Mouse (Mus musculus) embryonic fibroblast, embryonic 13.5 days (primary cell): Measurements from ENCODE around the gene L1cam.

Experiments used
- CTCF ChIP-seq: IDR thresholded peaks from 2 replicates; pipeline ENCODE4 v1.5.1; 2011; ENCODE audit warnings: mild to moderate bottlenecking, control low read depth, low read length, moderate library complexity, borderline replicate concordance; ENCODE audit not compliant: insufficient read depth
- POLR2A ChIP-seq: IDR thresholded peaks from 2 replicates; pipeline ENCODE4 v1.6.1; 2011; ENCODE audit warnings: low read depth, mild to moderate bottlenecking, control low read depth, low read length, moderate library complexity

DNA sequence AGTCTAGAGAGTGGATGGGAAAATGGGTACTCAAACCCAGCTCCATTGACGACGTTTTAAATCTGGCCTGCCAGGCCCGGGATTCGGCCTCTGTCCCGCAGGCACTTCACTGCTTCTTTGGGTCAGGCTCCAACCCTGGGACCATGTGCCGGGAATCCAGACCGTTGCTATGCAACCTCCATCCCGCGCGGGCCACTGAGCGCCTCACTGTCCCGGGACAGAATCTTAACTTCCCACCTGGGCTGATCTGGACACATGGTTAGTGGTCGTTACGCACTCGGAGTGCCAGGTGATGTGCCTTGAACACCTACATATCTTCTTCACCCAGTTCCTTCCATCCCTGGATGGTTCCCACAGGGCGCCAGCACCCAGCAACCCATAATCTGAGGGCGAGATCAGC lies 72.2 kb downstream of the L1cam start:
- TF ChIP-seq CTCF (no peak), POLR2A (no peak)
